Mouse (Mus musculus) small intestine, adult 2 months (tissue): ENCODE measurements around the gene Pm20d2.

Source experiments
- CTCF ChIP-seq: fragments of 200-500 bp; IDR thresholded peaks from 2 replicates; pipeline ENCODE4 v1.5.1; 2012; ENCODE audit warnings: low read depth, mild to moderate bottlenecking, control low read depth, inconsistent platforms, low read length, moderate library complexity, mixed read lengths; ENCODE audit not compliant: insufficient replicate concordance, insufficient read length; ENCODE audit errors: extremely low read depth
- POLR2A ChIP-seq: fragments of 200-500 bp; IDR thresholded peaks from 2 replicates; pipeline ENCODE4 v1.6.1; 2012; ENCODE audit warnings: low read depth, mild to moderate bottlenecking, control low read depth, inconsistent platforms, low read length, moderate library complexity

DNA sequence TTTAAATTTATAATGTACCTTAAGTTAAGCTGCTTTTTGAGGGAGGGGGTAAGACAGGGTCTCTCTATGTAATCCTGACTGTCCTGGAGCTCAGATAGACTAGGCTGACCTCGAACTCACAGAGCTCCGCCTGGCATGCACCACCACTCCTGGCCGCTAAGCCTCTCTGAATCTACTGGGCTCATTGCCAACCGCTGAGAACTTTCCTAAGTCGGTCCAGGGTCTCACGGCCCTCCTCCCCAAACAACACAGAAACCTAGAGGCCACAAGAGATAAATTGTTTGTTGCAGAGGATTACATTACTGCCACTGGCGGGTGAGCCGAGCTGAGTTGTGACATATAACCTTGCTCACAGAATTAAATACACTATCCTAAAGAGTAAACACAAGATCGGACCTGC is 1.4 kb downstream of the Pm20d2 start:
- TF ChIP-seq CTCF, result no peak; the same call in 1 of the 2 replicates
- no peak for TF ChIP-seq POLR2A
